9 mouse cellular contexts compared by ENCODE assay signal in the genomic region with DNA sequence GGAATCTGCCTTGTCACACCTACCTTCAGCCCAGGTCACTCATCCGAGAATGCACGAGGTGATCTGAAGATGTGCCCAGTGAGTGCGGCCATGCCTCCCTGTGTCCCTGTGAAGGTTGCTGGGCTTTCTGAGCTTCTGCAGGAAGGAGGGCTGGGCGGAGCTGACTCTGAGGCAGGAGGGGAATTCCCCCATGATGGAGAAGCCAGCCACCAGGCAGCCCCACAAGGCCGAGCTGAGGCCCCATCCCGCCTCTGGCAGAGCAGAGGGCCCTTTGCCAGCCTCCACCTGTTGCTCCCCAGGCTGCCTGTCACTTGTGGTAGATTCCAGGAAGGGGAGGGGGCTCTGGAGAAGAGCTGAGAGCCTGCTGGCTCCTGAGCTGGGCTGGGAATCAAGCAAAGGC. TPM values are rescaled to one million over a fixed set of nuclear protein-coding genes. Genes with fewer than 3 reads are reported as not detected.
A peak's percentile ranks its signal among the peaks of the same experiment; 100 is the strongest.
DNase-seq lines count a peak whose midpoint lies in the region; ATAC-seq lines count a peak whose summit lies in the region.
"Had no signal": no experiment of that assay in that cellular context is flagged by ENCODE, and none has a peak within 500 bp of the region (broad histone marks: within the 10 kb centered on the region; RNA-seq: fewer than 3 reads in every experiment).

A gene (minus strand): TSS at position 108 of the 400 bp plus-strand sequence.

- no peak within 1 kb of the TSS for H3K4me3 ChIP-seq in forebrain, embryonic 12.5 days (replicated peaks)
- H3K4me3 ChIP-seq in midbrain, embryonic 13.5 days (replicated peaks) = no peak within 1 kb of the TSS
- H3K4me3 ChIP-seq: liver, embryonic 15.5 days had no signal

- no peak within 1 kb of the TSS for H3K9ac ChIP-seq in forebrain, embryonic 12.5 days
- H3K9ac ChIP-seq in midbrain, embryonic 13.5 days (replicated peaks) = no peak within 1 kb of the TSS
- H3K9ac ChIP-seq: liver, embryonic 15.5 days had no signal

- H3K9me3 ChIP-seq in forebrain, embryonic 12.5 days = no peaks in the 10 kb centered on the region
- no peaks in the 10 kb centered on the region for H3K9me3 ChIP-seq in midbrain, embryonic 13.5 days
- H3K9me3 ChIP-seq: liver, embryonic 15.5 days had no signal

- WGBS in forebrain, embryonic 12.5 days = 48% methylated on average over 6 of the region's 6 CpGs
- 37% methylated on average over 6 of the region's 6 CpGs for WGBS in midbrain, embryonic 13.5 days

- peak; percentile 68 for ATAC-seq in CD4-positive, CD25-positive, alpha-beta regulatory T cell, adult 4 months
- ATAC-seq in forebrain, embryonic 12.5 days (ENCODE audit: low FRiP score) = no peak
- no peak for ATAC-seq in midbrain, embryonic 13.5 days

- no peaks in the 10 kb centered on the region for H3K36me3 ChIP-seq in forebrain, embryonic 12.5 days (replicated peaks)
- H3K36me3 ChIP-seq in midbrain, embryonic 13.5 days = no peaks in the 10 kb centered on the region
- H3K36me3 ChIP-seq: liver, embryonic 15.5 days had no signal

- peak; percentile 75 for DNase-seq in MN1 (ENCODE audit: low spot score)
- peak in 1 of 2 experiments; percentile 39 for DNase-seq in heart, postnatal 36 days
- DNase-seq in layer of hippocampus, postnatal 25 days (ENCODE audit: extremely low spot score in 1 of 2, low spot score in 1 of 2) = no peak
- peak; percentile 58 for DNase-seq in thymus, postnatal 4 days
- DNase-seq in cerebellum, adult 18-20 months = no peak

- no peak within 1 kb of the TSS for H3K4me2 ChIP-seq in forebrain, embryonic 12.5 days
- no peak within 1 kb of the TSS for H3K4me2 ChIP-seq in midbrain, embryonic 13.5 days (replicated peaks)
- H3K4me2 ChIP-seq: liver, embryonic 15.5 days had no signal

- intact Hi-C loops in heart, postnatal 36 days (cut with DNase I) = no loop called here

- H3K27me3 ChIP-seq in forebrain, embryonic 12.5 days = peaks cover 3% of the 10 kb centered on the region; the same call in 1 of the 2 replicates
- H3K27me3 ChIP-seq in midbrain, embryonic 13.5 days = no peaks in the 10 kb centered on the region
- H3K27me3 ChIP-seq: liver, embryonic 15.5 days had no signal

- H3K27ac ChIP-seq in forebrain, embryonic 12.5 days = no peak within 1 kb of the TSS
- no peak within 1 kb of the TSS for H3K27ac ChIP-seq in midbrain, embryonic 13.5 days
- H3K27ac ChIP-seq: liver, embryonic 15.5 days had no signal

- H3K4me1 ChIP-seq in forebrain, embryonic 12.5 days = no peaks in the 10 kb centered on the region
- H3K4me1 ChIP-seq in midbrain, embryonic 13.5 days (replicated peaks) = no peaks in the 10 kb centered on the region

RNA-seq across cellular contexts. Expression of the gene that starts here (rescaled TPM):
- 100 to 1,000 TPM in 1 of 2 experiments, 10 to 100 TPM in 1; 97.4 to 167 TPM for polyA plus RNA-seq in CD4-positive, CD25-positive, alpha-beta regulatory T cell, adult 4 months (2017; shearing (Covaris generic))
- 9.8 and 12.1 TPM in 2 replicates for polyA plus RNA-seq in forebrain, embryonic 12.5 days (2016; fragmentation: Nextera tagmentation; extraction: Ambion mirVana)
- 10 to 100 TPM; 29.2 to 29.4 TPM for total RNA-seq in heart, postnatal 36 days (2021)
- 10 to 100 TPM; 33.1 to 38.0 TPM for total RNA-seq in layer of hippocampus, postnatal 25 days (2021)
- 13.4 and 14.4 TPM in 2 replicates for polyA plus RNA-seq in midbrain, embryonic 13.5 days (2015; fragmentation: Nextera tagmentation; extraction: Ambion mirVana)

Comparison
In these comparisons a context has a peak if more than half of its experiments do, and no peak if none do; other contexts are left out.
1. DNase-seq: peak in MN1 (single experiment) and thymus, postnatal 4 days (single experiment); none in layer of hippocampus, postnatal 25 days (0 of 2) and cerebellum, adult 18-20 months (0 of 2).